Mouse (Mus musculus) mouse embryonic stem cell (cell line): Measurements from ENCODE around the gene Olfr702.

Experiments used
- in situ Hi-C, 2 experiments: fragments of 300-500 bp; cut with MboI; formaldehyde crosslinking; loops; 1 replicate in 1 of 2; 3 replicates in 1 of 2; pipeline ENCODE4 v1.14.3; 2019 to 2020; ENCODE audit warnings: low sequenced_read_pairs in 2 of 2, low pct_unique_long_range_greater_than_20kb in 1 of 2, mixed read lengths in 1 of 2; ENCODE audit not compliant: unreplicated experiment in 1 of 2

Gene Olfr702

GRCm38 (mm10) chr7:106833793-106834192 is at the start of gene Olfr702:
TSS of gene Olfr702 (minus strand) at chr7:106833893.
- in situ Hi-C loops: no loop called here

- in situ Hi-C loops: no loop called here
These were observed 43.1 kb upstream of the Olfr702 start, which contains the start of gene Olfr705 for GRCm38 (mm10) chr7:106876791-106877190. TSS of gene Olfr705 (minus strand) at chr7:106876891.

- in situ Hi-C loops: no loop called here
These were observed 29.2 kb upstream of the Olfr702 start, which contains the start of gene Olfr704 for GRCm38 (mm10) chr7:106862885-106863284. TSS of gene Olfr704 (plus strand) at chr7:106863185.

- in situ Hi-C loops: no loop called here
These were observed 9.4 kb upstream of the Olfr702 start, which contains the start of gene Olfr703 for GRCm38 (mm10) chr7:106843060-106843459. TSS of gene Olfr703 (plus strand) at chr7:106843360.

GRCm38 (mm10) chr7:106818414-106818813 is 15.3 kb downstream of the Olfr702 start:
- in situ Hi-C loops: no loop called here

GRCm38 (mm10) chr7:106815775-106816174 is 17.9 kb downstream of the Olfr702 start:
- in situ Hi-C loops: no loop called here

GRCm38 (mm10) chr7:106813829-106814228 is 19.9 kb downstream of the Olfr702 start, which contains the start of gene Olfr701:
TSS of gene Olfr701 (plus strand) at chr7:106814129.
- in situ Hi-C loops: no loop called here

GRCm38 (mm10) chr7:106808734-106809133 is 25.0 kb downstream of the Olfr702 start, which contains the start of gene Olfr700:
TSS of gene Olfr700 (minus strand) at chr7:106808834.
- in situ Hi-C loops: no loop called here

- in situ Hi-C loops: no loop called here
These were observed 40.6 kb downstream of the Olfr702 start, which contains the start of gene Olfr699 for GRCm38 (mm10) chr7:106793098-106793497. TSS of gene Olfr699 (minus strand) at chr7:106793198.

GRCm38 (mm10) chr7:106788330-106788729 is 45.4 kb downstream of the Olfr702 start:
- in situ Hi-C loops: no loop called here
